Mouse (Mus musculus) spleen, adult 2 months (tissue): Measurements from ENCODE around the gene Gli2.

Experiments
- CTCF ChIP-seq: fragments of 200-500 bp; IDR thresholded peaks from 2 replicates; pipeline ENCODE4 v1.5.1; 2011; ENCODE audit warnings: mild to moderate bottlenecking, inconsistent platforms; ENCODE audit not compliant: insufficient read depth, insufficient read length, insufficient replicate concordance; ENCODE audit errors: extremely low read depth
- POLR2A ChIP-seq: fragments of 200-500 bp; IDR thresholded peaks from 2 replicates; pipeline ENCODE4 v1.6.1; 2011; ENCODE audit warnings: low read depth, low read length, inconsistent platforms

- TF ChIP-seq POLR2A (no peak), CTCF (no peak)
Measured at GRCm38 (mm10) chr1:118826614-118827013, 226.8 kb downstream of the Gli2 start.
